Mouse (Mus musculus): ENCODE measurements around the gene Serpinb2. TPM values are rescaled to one million over a fixed set of nuclear protein-coding genes. Genes with fewer than 3 reads are reported as not detected.
A peak's percentile ranks its signal among the peaks of the same experiment; 100 is the strongest.

The Serpinb2 gene
- polyA plus RNA-seq, 1 experiment from 2014 or later = 41.3 TPM

- Histone ChIP-seq H3K27me3 (ENCODE audit: control insufficient read depth, insufficient read depth, low read length) (no peaks in the 10 kb centered on the region), H3K4me2 (replicated peaks; ENCODE audit: low read depth) (no peak overlapping the region), H3K27ac (replicated peaks) (no peak overlapping the region), H3K36me3 (ENCODE audit: control insufficient read depth, insufficient read depth, low read length) (no peaks in the 10 kb centered on the region), H3K9ac (ENCODE audit: low read length) (no peak overlapping the region), H3K9me3 (ENCODE audit: control insufficient read depth, low read length) (no peaks in the 10 kb centered on the region), H3K4me3 (ENCODE audit: low read depth, low read length) (no peak overlapping the region), H3K4me1 (replicated peaks; ENCODE audit: control insufficient read depth, insufficient read depth) (no peaks in the 10 kb centered on the region)
- 62% methylated on average over 3 of the region's 3 CpGs for WGBS
- no peak for TF ChIP-seq EP300 (optimal IDR thresholded peaks at IDR 0.05)
- TF ChIP-seq CTCF (IDR thresholded peaks at IDR 0.05; ENCODE audit: low read depth) = no peak
- DNase-seq (ENCODE audit: low spot score) (no peak), ATAC-seq (ENCODE audit: low FRiP score, low TSS enrichment) (no peak)
These were observed 7.9 kb upstream of the Serpinb2 start for GRCm38 (mm10) chr1:107503294-107503693.

GRCm38 (mm10) chr1:107505898-107506562, 5.2 kb upstream of the Serpinb2 start:
- Histone ChIP-seq H3K4me1 (replicated peaks; ENCODE audit: control insufficient read depth, insufficient read depth) (no peaks in the 10 kb centered on the region), H3K36me3 (ENCODE audit: control insufficient read depth, insufficient read depth, low read length) (no peaks in the 10 kb centered on the region)
- no peak for ATAC-seq (ENCODE audit: low FRiP score, low TSS enrichment)

GRCm38 (mm10) chr1:107512194-107513138, 1.2 kb downstream of the Serpinb2 start:
- H3K4me1 ChIP-seq (replicated peaks; ENCODE audit: control insufficient read depth, insufficient read depth) = no peaks in the 10 kb centered on the region
- ATAC-seq (ENCODE audit: low FRiP score, low TSS enrichment) = no peak
- H3K27me3 ChIP-seq (ENCODE audit: control insufficient read depth, insufficient read depth, low read length) = no peaks in the 10 kb centered on the region
- DNase-seq (ENCODE audit: low spot score) = no peak
- 60% methylated on average over 2 of the region's 2 CpGs for WGBS
- no peaks in the 10 kb centered on the region for H3K9me3 ChIP-seq (ENCODE audit: control insufficient read depth, low read length)
- no peaks in the 10 kb centered on the region for H3K36me3 ChIP-seq (ENCODE audit: control insufficient read depth, insufficient read depth, low read length)
- H3K27ac ChIP-seq (replicated peaks) = no peak overlapping the region
- no peak overlapping the region for H3K4me2 ChIP-seq (replicated peaks; ENCODE audit: low read depth)
- no peak overlapping the region for H3K9ac ChIP-seq (ENCODE audit: low read length)
- no peak overlapping the region for H3K4me3 ChIP-seq (ENCODE audit: low read depth, low read length)
- TF ChIP-seq CTCF (IDR thresholded peaks at IDR 0.05; ENCODE audit: low read depth) = no peak
- TF ChIP-seq EP300 (optimal IDR thresholded peaks at IDR 0.05) = no peak

More at GRCm38 (mm10) chr1:107505898-107506562, 5.2 kb upstream of the Serpinb2 start:
- Histone ChIP-seq H3K4me3 (ENCODE audit: low read depth, low read length) (no peak overlapping the region), H3K4me2 (replicated peaks; ENCODE audit: low read depth) (no peak overlapping the region), H3K9me3 (ENCODE audit: control insufficient read depth, low read length) (no peaks in the 10 kb centered on the region), H3K9ac (ENCODE audit: low read length) (no peak overlapping the region), H3K27ac (replicated peaks) (0 out of 2 replicates have a peak overlapping the region, but pooled peaks have one; percentile 1), H3K27me3 (ENCODE audit: control insufficient read depth, insufficient read depth, low read length) (no peaks in the 10 kb centered on the region)
- TF ChIP-seq CTCF (IDR thresholded peaks at IDR 0.05; ENCODE audit: low read depth) (no peak), EP300 (optimal IDR thresholded peaks at IDR 0.05) (no peak)
- WGBS = 40% methylated on average over 8 of the region's 8 CpGs
- DNase-seq (ENCODE audit: low spot score) = no peak

- TF ChIP-seq EP300 (optimal IDR thresholded peaks at IDR 0.05) = no peak
- no peak for TF ChIP-seq CTCF (IDR thresholded peaks at IDR 0.05; ENCODE audit: low read depth)
- no peak overlapping the region for H3K4me3 ChIP-seq (ENCODE audit: low read depth, low read length)
- no peaks in the 10 kb centered on the region for H3K4me1 ChIP-seq (replicated peaks; ENCODE audit: control insufficient read depth, insufficient read depth)
- H3K27ac ChIP-seq (replicated peaks) = no peak overlapping the region
- no peaks in the 10 kb centered on the region for H3K9me3 ChIP-seq (ENCODE audit: control insufficient read depth, low read length)
- WGBS = 78% methylated on average over 1 of the region's 1 CpGs
- no peak overlapping the region for H3K4me2 ChIP-seq (replicated peaks; ENCODE audit: low read depth)
- H3K27me3 ChIP-seq (ENCODE audit: control insufficient read depth, insufficient read depth, low read length) = no peaks in the 10 kb centered on the region
- no peaks in the 10 kb centered on the region for H3K36me3 ChIP-seq (ENCODE audit: control insufficient read depth, insufficient read depth, low read length)
- ATAC-seq (ENCODE audit: low FRiP score, low TSS enrichment) (no peak), DNase-seq (ENCODE audit: low spot score) (no peak)
- no peak overlapping the region for H3K9ac ChIP-seq (ENCODE audit: low read length)
These were observed 2.3 kb downstream of the Serpinb2 start for GRCm38 (mm10) chr1:107513530-107513929.

GRCm38 (mm10) chr1:107515839-107516498, 4.7 kb downstream of the Serpinb2 start:
- ATAC-seq (ENCODE audit: low FRiP score, low TSS enrichment) = no peak
- 56% methylated on average over 2 of the region's 2 CpGs for WGBS

More at GRCm38 (mm10) chr1:107515839-107516498, 4.7 kb downstream of the Serpinb2 start:
- Histone ChIP-seq H3K4me1 (replicated peaks; ENCODE audit: control insufficient read depth, insufficient read depth) (no peaks in the 10 kb centered on the region), H3K27ac (replicated peaks) (no peak overlapping the region), H3K4me3 (ENCODE audit: low read depth, low read length) (no peak overlapping the region), H3K36me3 (ENCODE audit: control insufficient read depth, insufficient read depth, low read length) (no peaks in the 10 kb centered on the region), H3K27me3 (ENCODE audit: control insufficient read depth, insufficient read depth, low read length) (no peaks in the 10 kb centered on the region), H3K9me3 (ENCODE audit: control insufficient read depth, low read length) (no peaks in the 10 kb centered on the region), H3K9ac (ENCODE audit: low read length) (no peak overlapping the region), H3K4me2 (replicated peaks; ENCODE audit: low read depth) (no peak overlapping the region)
- no peak for DNase-seq (ENCODE audit: low spot score)
- no peak for TF ChIP-seq EP300 (optimal IDR thresholded peaks at IDR 0.05)
- TF ChIP-seq CTCF (IDR thresholded peaks at IDR 0.05; ENCODE audit: low read depth) = no peak

All from stomach, postnatal 0 days (tissue).